Mouse (Mus musculus): ENCODE data around the gene Hist1h4b. TPM values are rescaled to one million over a fixed set of nuclear protein-coding genes. Genes with fewer than 3 reads are reported as not detected.
"Not testable (repeated sequence)": the region's sequence is repeated elsewhere in the genome, so short reads cannot be mapped to it uniquely, and the experiment has no call there.

Gene Hist1h4b
- polyA plus RNA-seq, 1 experiment from 2014 or later, result 4.0 TPM

DNA sequence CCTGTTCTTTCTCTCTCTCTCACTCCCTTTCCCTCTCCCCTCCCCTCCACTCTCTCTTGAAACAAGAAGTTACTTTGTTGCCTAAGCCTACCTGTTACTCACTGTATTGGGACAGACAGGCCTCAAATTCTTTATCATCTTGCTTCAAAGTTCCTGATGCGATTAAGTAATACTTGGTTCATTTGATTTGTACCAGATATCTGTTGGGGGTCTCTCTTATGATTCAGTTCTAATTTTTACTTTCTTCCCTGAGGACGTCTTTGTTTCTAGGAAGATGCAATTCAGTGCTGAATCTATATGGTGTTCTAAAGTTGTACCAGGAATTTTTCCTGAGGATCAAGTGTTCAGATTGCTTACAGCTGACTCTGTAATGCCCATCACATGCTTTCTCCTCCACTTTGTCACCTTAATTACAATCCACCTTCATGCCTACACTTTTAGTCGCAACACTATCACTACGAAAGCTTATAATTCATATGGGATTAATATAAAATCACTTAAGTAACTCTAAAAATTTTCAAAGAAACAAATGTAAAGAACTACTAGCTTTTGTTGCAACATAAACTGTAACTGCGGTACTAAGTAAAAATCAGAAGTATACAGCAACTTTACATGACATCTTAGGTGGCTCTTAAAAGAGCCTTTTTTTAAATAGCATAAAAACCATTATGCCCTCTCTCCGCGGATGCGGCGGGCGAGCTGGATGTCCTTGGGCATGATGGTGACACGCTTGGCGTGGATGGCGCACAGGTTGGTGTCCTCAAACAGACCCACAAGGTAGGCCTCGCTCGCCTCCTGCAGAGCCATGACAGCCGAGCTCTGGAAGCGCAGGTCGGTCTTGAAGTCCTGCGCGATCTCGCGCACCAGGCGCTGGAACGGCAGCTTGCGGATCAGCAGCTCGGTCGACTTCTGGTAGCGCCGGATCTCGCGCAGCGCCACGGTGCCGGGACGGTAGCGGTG, 12.1 kb upstream of the Hist1h4b start:
- ATAC-seq (replicated peaks; ENCODE audit: low FRiP score), result no peak
- no peak for DNase-seq (ENCODE audit: low spot score)
- WGBS, result 3% methylated on average over 13 of the region's 36 CpGs

GRCm38 (mm10) chr13:23745381-23746161, 11.2 kb upstream of the Hist1h4b start, which contains the start of gene Hist1h3c:
Hist1h3c (minus strand) TSS chr13:23745602.
- Histone ChIP-seq H3K9me3 (ENCODE audit: control insufficient read depth, low read length) (no peaks in the 10 kb centered on the region), H3K4me3 (ENCODE audit: low read depth, low read length) (peak within 1 kb of the TSS; percentile 47), H3K27ac (ENCODE audit: low read depth, low read length) (peak within 1 kb of the TSS; percentile 100), H3K4me1 (replicated peaks; ENCODE audit: control insufficient read depth, insufficient read depth, low read length) (peaks cover 18% of the 10 kb centered on the region), H3K36me3 (ENCODE audit: control insufficient read depth, insufficient read depth, low read length) (no peaks in the 10 kb centered on the region), H3K27me3 (replicated peaks; ENCODE audit: control insufficient read depth, insufficient read depth, low read length) (no peaks in the 10 kb centered on the region), H3K4me2 (peak within 1 kb of the TSS; percentile 60), H3K9ac (ENCODE audit: low read depth, low read length) (peak within 1 kb of the TSS; percentile 88)
- 1% methylated on average over 28 of the region's 28 CpGs for WGBS
- ATAC-seq (replicated peaks; ENCODE audit: low FRiP score) (peak; percentile 64), DNase-seq (ENCODE audit: low spot score) (peak; percentile 77)

More for the DNA sequence above, 12.1 kb upstream of the Hist1h4b start:
- Histone ChIP-seq H3K4me3 (ENCODE audit: low read depth, low read length) (peak overlapping the region; percentile 46), H3K9ac (ENCODE audit: low read depth, low read length) (peak overlapping the region; percentile 77), H3K9me3 (ENCODE audit: control insufficient read depth, low read length) (no peaks in the 10 kb centered on the region), H3K36me3 (ENCODE audit: control insufficient read depth, insufficient read depth, low read length) (no peaks in the 10 kb centered on the region), H3K27ac (ENCODE audit: low read depth, low read length) (peak overlapping the region; percentile 100), H3K4me1 (replicated peaks; ENCODE audit: control insufficient read depth, insufficient read depth, low read length) (peaks cover 18% of the 10 kb centered on the region), H3K4me2 (peak overlapping the region; percentile 60), H3K27me3 (replicated peaks; ENCODE audit: control insufficient read depth, insufficient read depth, low read length) (no peaks in the 10 kb centered on the region)

DNA sequence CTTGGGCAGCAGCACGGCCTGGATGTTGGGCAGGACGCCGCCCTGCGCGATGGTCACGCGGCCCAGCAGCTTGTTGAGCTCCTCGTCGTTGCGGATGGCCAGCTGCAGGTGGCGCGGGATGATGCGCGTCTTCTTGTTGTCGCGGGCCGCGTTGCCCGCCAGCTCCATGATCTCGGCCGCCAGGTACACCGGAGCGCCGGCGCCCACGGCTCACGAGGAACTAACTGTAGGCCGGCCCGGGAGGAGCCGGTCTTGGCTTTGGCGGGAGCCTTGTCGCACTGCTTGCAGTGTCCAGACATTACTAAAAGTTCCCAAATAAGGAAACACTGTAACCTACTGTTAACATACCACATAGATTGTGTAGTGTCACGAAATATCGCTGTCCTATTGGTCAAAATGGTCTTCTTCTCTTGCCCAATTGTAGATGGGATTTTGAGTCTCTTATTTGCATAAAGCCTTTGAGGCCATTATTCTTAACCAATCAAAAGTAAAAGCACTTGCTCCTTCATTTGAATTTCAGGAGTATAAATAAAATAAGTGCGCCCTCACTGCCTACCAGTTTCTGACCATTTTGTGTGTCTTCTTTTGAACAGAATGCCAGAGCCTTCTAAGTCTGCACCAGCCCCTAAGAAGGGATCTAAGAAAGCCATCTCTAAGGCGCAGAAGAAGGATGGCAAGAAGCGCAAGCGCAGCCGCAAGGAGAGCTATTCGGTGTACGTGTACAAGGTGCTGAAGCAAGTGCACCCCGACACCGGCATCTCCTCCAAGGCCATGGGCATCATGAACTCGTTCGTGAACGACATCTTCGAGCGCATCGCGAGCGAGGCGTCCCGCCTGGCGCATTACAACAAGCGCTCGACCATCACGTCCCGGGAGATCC, 10.4 kb upstream of the Hist1h4b start, which contains the start of gene Hist1h2bb:
Gene Hist1h2bb, plus strand, starts transcription at position 534 of the 880 bp plus-strand sequence.
- Histone ChIP-seq H3K4me3 (ENCODE audit: low read depth, low read length) (peak within 1 kb of the TSS; percentile 47), H3K9ac (ENCODE audit: low read depth, low read length) (peak within 1 kb of the TSS; percentile 88), H3K4me1 (replicated peaks; ENCODE audit: control insufficient read depth, insufficient read depth, low read length) (peaks cover 18% of the 10 kb centered on the region), H3K4me2 (peak within 1 kb of the TSS; percentile 60), H3K27ac (ENCODE audit: low read depth, low read length) (peak within 1 kb of the TSS; percentile 100)
- H3K36me3 ChIP-seq (ENCODE audit: control insufficient read depth, insufficient read depth, low read length); H3K9me3 ChIP-seq (ENCODE audit: control insufficient read depth, low read length); H3K27me3 ChIP-seq (replicated peaks; ENCODE audit: control insufficient read depth, insufficient read depth, low read length): not testable (repeated sequence)
- DNase-seq (ENCODE audit: low spot score), result peak; percentile 84
- peak; percentile 80 for ATAC-seq (replicated peaks; ENCODE audit: low FRiP score)
- under 1% methylated on average over 37 of the region's 58 CpGs for WGBS

GRCm38 (mm10) chr13:23747081-23747891, 9.5 kb upstream of the Hist1h4b start:
- Histone ChIP-seq H3K4me1 (replicated peaks; ENCODE audit: control insufficient read depth, insufficient read depth, low read length) (peaks cover 11% of the 10 kb centered on the region), H3K4me2 (peak overlapping the region; percentile 60), H3K9ac (ENCODE audit: low read depth, low read length) (peak overlapping the region; percentile 74), H3K27me3 (replicated peaks; ENCODE audit: control insufficient read depth, insufficient read depth, low read length) (no peaks in the 10 kb centered on the region), H3K27ac (ENCODE audit: low read depth, low read length) (peak overlapping the region; percentile 100), H3K4me3 (ENCODE audit: low read depth, low read length) (peak overlapping the region; percentile 16), H3K36me3 (ENCODE audit: control insufficient read depth, insufficient read depth, low read length) (no peaks in the 10 kb centered on the region), H3K9me3 (ENCODE audit: control insufficient read depth, low read length) (no peaks in the 10 kb centered on the region)
- ATAC-seq (replicated peaks; ENCODE audit: low FRiP score) (peak; percentile 8), DNase-seq (ENCODE audit: low spot score) (no peak)
- 7% methylated on average over 11 of the region's 13 CpGs for WGBS

DNA sequence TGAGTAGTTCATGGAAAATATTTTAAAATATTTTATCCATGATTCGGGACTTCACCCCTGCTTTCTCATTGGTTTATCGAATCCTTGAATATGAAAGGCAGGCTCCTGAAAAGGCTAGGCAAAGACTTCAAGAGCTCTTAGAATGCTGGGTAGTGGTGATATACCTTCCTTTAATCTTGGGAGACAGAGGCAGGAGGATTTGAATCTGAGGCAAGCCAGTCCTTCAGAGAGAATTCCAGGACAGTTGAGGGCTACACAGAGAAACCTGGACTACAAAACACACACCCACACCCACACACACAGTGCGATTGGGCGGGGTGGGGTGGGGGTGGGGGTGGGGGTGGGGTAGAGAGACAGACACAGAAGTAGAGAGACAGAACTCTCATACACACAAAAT, 8.9 kb upstream of the Hist1h4b start:
- no peaks in the 10 kb centered on the region for H3K36me3 ChIP-seq (ENCODE audit: control insufficient read depth, insufficient read depth, low read length)
- DNase-seq (ENCODE audit: low spot score), result no peak
- H3K27me3 ChIP-seq (replicated peaks; ENCODE audit: control insufficient read depth, insufficient read depth, low read length), result no peaks in the 10 kb centered on the region
- H3K4me1 ChIP-seq (replicated peaks; ENCODE audit: control insufficient read depth, insufficient read depth, low read length), result peaks cover 11% of the 10 kb centered on the region
- 5% methylated on average over 4 of the region's 4 CpGs for WGBS
- H3K9ac ChIP-seq (ENCODE audit: low read depth, low read length), result peak overlapping the region; percentile 74
- H3K4me3 ChIP-seq (ENCODE audit: low read depth, low read length), result peak overlapping the region; percentile 16; the same call in 1 of the 2 replicates
- peak overlapping the region; percentile 60 for H3K4me2 ChIP-seq
- no peak for ATAC-seq (replicated peaks; ENCODE audit: low FRiP score)
- no peaks in the 10 kb centered on the region for H3K9me3 ChIP-seq (ENCODE audit: control insufficient read depth, low read length)
- H3K27ac ChIP-seq (ENCODE audit: low read depth, low read length), result peak overlapping the region; percentile 100

- Histone ChIP-seq H3K4me3 (ENCODE audit: low read depth, low read length) (no peak overlapping the region), H3K9me3 (ENCODE audit: control insufficient read depth, low read length) (no peaks in the 10 kb centered on the region), H3K27me3 (replicated peaks; ENCODE audit: control insufficient read depth, insufficient read depth, low read length) (no peaks in the 10 kb centered on the region), H3K4me1 (replicated peaks; ENCODE audit: control insufficient read depth, insufficient read depth, low read length) (peaks cover 13% of the 10 kb centered on the region), H3K27ac (ENCODE audit: low read depth, low read length) (peak overlapping the region; percentile 94), H3K9ac (ENCODE audit: low read depth, low read length) (no peak overlapping the region), H3K4me2 (no peak overlapping the region), H3K36me3 (ENCODE audit: control insufficient read depth, insufficient read depth, low read length) (no peaks in the 10 kb centered on the region)
- 83% methylated on average over 5 of the region's 5 CpGs for WGBS
- ATAC-seq (replicated peaks; ENCODE audit: low FRiP score), result no peak
- DNase-seq (ENCODE audit: low spot score), result no peak
Measured at GRCm38 (mm10) chr13:23749563-23750121, 7.2 kb upstream of the Hist1h4b start.

GRCm38 (mm10) chr13:23750839-23751477, 5.9 kb upstream of the Hist1h4b start, which contains the start of gene Hist1h2ab:
Hist1h2ab (plus strand) TSS chr13:23751126.
- H3K4me1 ChIP-seq (replicated peaks; ENCODE audit: control insufficient read depth, insufficient read depth, low read length), result peaks cover 15% of the 10 kb centered on the region
- under 1% methylated on average over 25 of the region's 47 CpGs for WGBS
- peak; percentile 82 for DNase-seq (ENCODE audit: low spot score)
- peak within 1 kb of the TSS; percentile 58 for H3K4me2 ChIP-seq
- ATAC-seq (replicated peaks; ENCODE audit: low FRiP score), result peak; percentile 44
- H3K27ac ChIP-seq (ENCODE audit: low read depth, low read length), result peak within 1 kb of the TSS; percentile 94
- H3K36me3 ChIP-seq (ENCODE audit: control insufficient read depth, insufficient read depth, low read length); H3K9me3 ChIP-seq (ENCODE audit: control insufficient read depth, low read length); H3K27me3 ChIP-seq (replicated peaks; ENCODE audit: control insufficient read depth, insufficient read depth, low read length): not testable (repeated sequence)
- H3K4me3 ChIP-seq (ENCODE audit: low read depth, low read length), result peak within 1 kb of the TSS; percentile 43
- peak within 1 kb of the TSS; percentile 84 for H3K9ac ChIP-seq (ENCODE audit: low read depth, low read length)
